Mouse (Mus musculus): ENCODE measurements around the gene Dio1.

The Dio1 gene

GRCm38 (mm10) chr4:107300902-107301555 is 5.9 kb downstream of the Dio1 start:
- in situ Hi-C loops (cut with MboI, MseI), result loop anchor here (10.0 kb wide), 1 partner anchor 706 kb away; no protein-coding TSS in a partner anchor

- in situ Hi-C loops (cut with MboI, MseI), result loop anchor here (10.0 kb wide), 1 partner anchor 706 kb away; no protein-coding TSS in a partner anchor
Observed at GRCm38 (mm10) chr4:107300371-107300770, 6.6 kb downstream of the Dio1 start.

- in situ Hi-C loops (cut with MboI, MseI), result loop anchor here (10.0 kb wide), 1 partner anchor 705 kb away; no protein-coding TSS in a partner anchor
Observed at GRCm38 (mm10) chr4:107299779-107300340, 7.1 kb downstream of the Dio1 start.

GRCm38 (mm10) chr4:107298071-107298606 is 8.8 kb downstream of the Dio1 start:
- in situ Hi-C loops (cut with MboI, MseI), result no loop called here

GRCm38 (mm10) chr4:107292273-107292662 is 14.7 kb downstream of the Dio1 start:
- in situ Hi-C loops (cut with MboI, MseI), result no loop called here

- in situ Hi-C loops (cut with MboI, MseI), result no loop called here
Observed at GRCm38 (mm10) chr4:107291611-107292272, 15.2 kb downstream of the Dio1 start.

- in situ Hi-C loops (cut with MboI, MseI), result no loop called here
Observed at GRCm38 (mm10) chr4:107287517-107287916, 19.5 kb downstream of the Dio1 start.

GRCm38 (mm10) chr4:107286386-107286785 is 20.6 kb downstream of the Dio1 start:
- in situ Hi-C loops (cut with MboI, MseI), result no loop called here

GRCm38 (mm10) chr4:107285446-107286200 is 21.3 kb downstream of the Dio1 start:
- in situ Hi-C loops (cut with MboI, MseI), result no loop called here

GRCm38 (mm10) chr4:107280843-107281475 is 26.0 kb downstream of the Dio1 start:
- in situ Hi-C loops (cut with MboI, MseI), result no loop called here

GRCm38 (mm10) chr4:107278188-107278707 is 28.7 kb downstream of the Dio1 start:
- in situ Hi-C loops (cut with MboI, MseI), result no loop called here

- in situ Hi-C loops (cut with MboI, MseI), result no loop called here
Observed at GRCm38 (mm10) chr4:107274511-107274910, 32.5 kb downstream of the Dio1 start.

- in situ Hi-C loops (cut with MboI, MseI), result no loop called here
Observed at GRCm38 (mm10) chr4:107273683-107274082, 33.3 kb downstream of the Dio1 start.

GRCm38 (mm10) chr4:107260001-107260400 is 47.0 kb downstream of the Dio1 start:
- in situ Hi-C loops (cut with MboI, MseI), result loop anchor here (5.0 kb wide), 1 partner anchor 52 kb away; the partner anchor contains the start of gene Yipf1

- in situ Hi-C loops (cut with MboI, MseI), result no loop called here
Observed at GRCm38 (mm10) chr4:107254414-107254813, 52.6 kb downstream of the Dio1 start.

- in situ Hi-C loops (cut with MboI, MseI), result no loop called here
Observed at GRCm38 (mm10) chr4:107253125-107254091, 53.6 kb downstream of the Dio1 start, which contains the start of the genes Lrrc42 and Hspb11. Gene Lrrc42, minus strand, starts transcription at chr4:107253532. Gene Hspb11, plus strand, starts transcription at chr4:107253593.

GRCm38 (mm10) chr4:107252522-107252921 is 54.4 kb downstream of the Dio1 start:
- in situ Hi-C loops (cut with MboI, MseI), result no loop called here

- in situ Hi-C loops (cut with MboI, MseI), result no loop called here
Observed at GRCm38 (mm10) chr4:107250494-107250893, 56.5 kb downstream of the Dio1 start.

GRCm38 (mm10) chr4:107249471-107249870 is 57.5 kb downstream of the Dio1 start:
- in situ Hi-C loops (cut with MboI, MseI), result loop anchor here (5.0 kb wide), 1 partner anchor 98 kb away; no protein-coding TSS in a partner anchor

Measured in T-helper 1 cell (primary cell).